Mouse (Mus musculus) cerebellum, postnatal 10 days (tissue): Measurements from ENCODE around the gene Nelfb.

Source experiments
- DNase-seq, 2 experiments: peaks; one replicate each; pipeline ENCODE4 v3.0.0; 2021; ENCODE audit warnings: mixed read lengths in 2 of 2

Nelfb gene

GRCm38 (mm10) chr2:25195211-25196156, 15.8 kb downstream of the Nelfb start:
- peak in 1 of 2 experiments; percentile 43 for DNase-seq

DNA sequence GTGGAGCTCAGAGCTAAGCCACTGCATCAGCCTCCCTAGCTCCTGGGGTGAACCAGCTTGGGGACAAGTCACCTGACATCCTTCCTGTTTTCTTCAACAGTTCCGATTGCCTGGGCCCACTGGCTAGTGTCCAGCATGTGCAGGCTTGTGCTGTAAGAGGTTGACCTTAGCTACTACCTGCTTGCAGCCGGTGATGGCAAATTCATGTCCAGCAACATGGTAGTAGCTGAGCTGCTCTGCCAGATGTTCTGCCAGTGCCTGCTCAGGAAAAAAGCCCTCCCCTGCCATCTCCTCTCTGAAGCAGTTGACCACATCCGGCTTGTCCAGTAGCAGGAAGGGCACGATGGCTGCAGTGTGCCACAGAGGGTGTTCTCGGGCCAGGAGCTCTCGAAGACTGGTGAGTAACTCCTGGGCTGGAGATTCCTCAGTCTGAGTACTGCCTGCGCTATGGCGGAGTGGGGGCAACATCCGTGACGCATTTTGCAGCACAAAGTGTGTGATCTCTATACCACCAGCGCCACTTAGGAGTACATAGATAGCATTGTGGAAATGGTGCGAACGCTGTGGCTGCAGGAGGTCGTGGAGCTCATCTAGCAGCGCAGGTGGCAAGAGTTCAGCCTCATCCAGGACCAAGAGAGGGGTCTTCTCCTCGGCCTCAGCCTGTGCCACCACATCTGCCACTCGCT, 16.7 kb downstream of the Nelfb start:
- DNase-seq, result no peak

GRCm38 (mm10) chr2:25194006-25194405, 17.3 kb downstream of the Nelfb start:
- DNase-seq, result no peak

DNA sequence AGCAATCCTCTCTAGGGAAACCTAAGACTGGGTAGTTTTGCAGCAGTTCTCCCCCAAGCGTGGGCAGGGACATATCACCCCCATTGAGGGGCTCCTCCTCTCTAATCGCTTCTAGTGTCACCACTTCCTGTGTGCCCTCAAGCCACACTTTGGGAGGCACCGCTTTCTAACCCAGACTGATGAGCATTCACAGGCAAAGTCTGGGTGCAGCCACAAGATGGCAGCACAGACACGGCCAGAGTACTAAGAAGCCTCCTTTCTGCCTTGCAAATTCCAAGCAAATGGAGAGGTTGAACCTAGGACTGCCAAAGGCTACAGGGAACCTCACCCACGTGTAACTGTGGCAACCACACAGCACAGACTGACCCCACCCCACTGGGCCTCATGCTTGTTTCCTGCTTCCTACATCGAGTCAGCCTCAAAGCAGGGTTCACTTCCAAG, 17.9 kb downstream of the Nelfb start:
- peak; percentile 91 for DNase-seq

- no peak for DNase-seq
These were observed 23.4 kb downstream of the Nelfb start for GRCm38 (mm10) chr2:25187841-25188240.

DNA sequence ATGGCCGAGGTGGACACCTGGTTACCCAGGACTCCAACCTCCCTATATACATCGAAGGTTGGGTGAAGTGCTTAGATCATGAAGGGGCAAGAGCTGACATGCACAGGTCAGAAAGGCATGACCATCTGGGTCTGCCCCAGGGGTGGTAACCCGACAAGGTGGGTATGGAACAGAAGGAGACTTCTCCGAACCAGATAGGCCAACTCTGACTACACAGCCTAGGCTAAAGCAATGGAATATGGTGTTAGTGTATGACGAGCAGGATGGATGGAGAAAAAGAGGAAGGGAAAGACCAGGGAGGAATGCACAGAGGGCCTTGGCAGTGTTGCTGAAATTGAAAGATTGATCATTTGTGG, 24.7 kb downstream of the Nelfb start:
- DNase-seq, result no peak

GRCm38 (mm10) chr2:25185625-25186574, 25.4 kb downstream of the Nelfb start:
- peak; percentile 73 to 75 for DNase-seq

GRCm38 (mm10) chr2:25184496-25184895, 26.8 kb downstream of the Nelfb start:
- no peak for DNase-seq

- DNase-seq, result no peak
These were observed 28.0 kb downstream of the Nelfb start for GRCm38 (mm10) chr2:25183336-25183735.

- DNase-seq, result no peak
These were observed 28.6 kb downstream of the Nelfb start for GRCm38 (mm10) chr2:25182664-25183063.

GRCm38 (mm10) chr2:25181891-25182397, 29.3 kb downstream of the Nelfb start:
- DNase-seq, result peak in 1 of 2 experiments; percentile 64

- DNase-seq, result peak; percentile 63 to 71
These were observed 30.1 kb downstream of the Nelfb start for GRCm38 (mm10) chr2:25180973-25181890.

DNA sequence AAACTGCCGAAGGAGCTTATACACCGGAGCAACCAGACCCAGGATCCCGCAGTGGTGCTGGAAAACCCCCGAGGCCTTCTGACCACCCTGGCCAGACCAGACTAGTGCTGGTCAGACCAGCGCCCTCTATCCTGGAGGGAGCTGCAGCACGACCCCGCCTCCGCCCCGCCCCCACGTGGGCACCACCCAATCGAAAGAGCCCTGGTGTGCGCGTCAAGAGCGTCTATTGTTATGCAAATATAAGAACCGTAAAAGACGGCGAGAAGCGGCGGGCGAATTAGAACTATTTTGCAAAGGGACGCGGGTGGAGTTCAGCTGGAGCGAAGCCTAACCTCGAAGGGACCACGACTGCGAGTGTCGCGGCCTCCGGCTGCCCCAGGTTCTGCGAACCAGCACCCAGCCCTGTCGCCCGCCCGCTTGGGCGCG, 30.8 kb downstream of the Nelfb start, which contains the start of gene Nrarp:
Gene Nrarp, plus strand, starts transcription at position 281 of the 426 bp plus-strand sequence.
- DNase-seq, result peak; percentile 96 to 97

- DNase-seq, result no peak
These were observed 31.6 kb downstream of the Nelfb start for GRCm38 (mm10) chr2:25179566-25180217.

GRCm38 (mm10) chr2:25178285-25178972, 32.9 kb downstream of the Nelfb start:
- peak in 1 of 2 experiments; percentile 52 for DNase-seq

DNA sequence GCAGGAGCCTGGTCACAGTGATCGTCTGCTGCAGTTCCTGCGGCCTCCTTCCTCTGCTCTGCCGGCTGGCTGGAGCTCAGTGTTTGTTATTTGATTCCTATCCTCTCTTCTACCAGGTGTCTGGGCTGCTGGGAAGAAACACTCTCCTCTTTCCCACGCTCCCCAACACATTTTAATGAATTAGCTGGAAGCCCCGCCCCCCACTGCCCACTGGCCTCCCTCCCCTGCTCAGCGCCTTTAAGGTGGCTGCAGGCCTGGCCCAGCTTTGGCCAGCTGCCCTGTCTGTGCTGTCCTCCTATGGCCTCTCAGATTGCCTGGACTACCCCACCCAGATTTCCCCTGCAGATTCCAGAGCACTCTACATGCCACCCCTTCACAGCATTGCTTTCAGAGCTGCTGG, 33.6 kb downstream of the Nelfb start:
- peak; percentile 77 to 81 for DNase-seq

DNA sequence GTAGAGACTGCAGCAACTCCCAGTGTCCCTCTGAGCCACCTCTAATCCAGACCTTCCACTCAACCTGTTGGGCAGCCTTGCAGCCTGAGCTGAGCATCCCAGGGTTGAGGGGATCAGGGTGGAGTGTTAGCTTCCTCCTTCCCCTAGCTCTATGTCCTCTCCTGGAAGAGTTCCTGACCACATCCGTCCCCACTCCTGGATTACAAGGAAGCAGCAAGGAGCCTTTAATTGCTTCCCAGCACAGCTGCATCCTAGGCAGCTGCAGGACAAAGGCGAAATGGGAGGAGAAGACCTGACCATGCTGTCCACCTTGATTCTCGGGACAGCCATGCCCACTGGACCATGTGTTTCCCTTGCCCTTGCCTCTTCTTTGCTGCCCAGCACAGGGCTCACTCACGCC, 34.2 kb downstream of the Nelfb start:
- DNase-seq, result no peak

- DNase-seq, result no peak
These were observed 34.7 kb downstream of the Nelfb start for GRCm38 (mm10) chr2:25176573-25176972.

- DNase-seq, result peak in 1 of 2 experiments; percentile 47
These were observed 35.6 kb downstream of the Nelfb start for GRCm38 (mm10) chr2:25175690-25176078.
